Mouse (Mus musculus): ENCODE measurements at regions not wholly inside any gene's neighbourhood (a gene's known extent, or its start where the extent isn't known, plus 50 kb on each side); places are given as distances from the start of the nearest gene placed in this dataset.

- DNase-seq (ENCODE audit: low spot score in 2 of 2) = no peak
These were observed 52.0 kb downstream of the Gm11983 start for GRCm38 (mm10) chr11:6785471-6785870.

GRCm38 (mm10) chr11:6782826-6783225 is 54.6 kb downstream of the Gm11983 start:
- DNase-seq (ENCODE audit: low spot score in 2 of 2) = no peak

GRCm38 (mm10) chr11:6779752-6780151 is 57.7 kb downstream of the Gm11983 start:
- no peak for DNase-seq (ENCODE audit: low spot score in 2 of 2)

GRCm38 (mm10) chr11:6778596-6779360 is 58.7 kb downstream of the Gm11983 start:
- DNase-seq (ENCODE audit: low spot score in 2 of 2) = no peak

GRCm38 (mm10) chr11:6777566-6777965 is 59.9 kb downstream of the Gm11983 start:
- DNase-seq (ENCODE audit: low spot score in 2 of 2) = no peak

DNA sequence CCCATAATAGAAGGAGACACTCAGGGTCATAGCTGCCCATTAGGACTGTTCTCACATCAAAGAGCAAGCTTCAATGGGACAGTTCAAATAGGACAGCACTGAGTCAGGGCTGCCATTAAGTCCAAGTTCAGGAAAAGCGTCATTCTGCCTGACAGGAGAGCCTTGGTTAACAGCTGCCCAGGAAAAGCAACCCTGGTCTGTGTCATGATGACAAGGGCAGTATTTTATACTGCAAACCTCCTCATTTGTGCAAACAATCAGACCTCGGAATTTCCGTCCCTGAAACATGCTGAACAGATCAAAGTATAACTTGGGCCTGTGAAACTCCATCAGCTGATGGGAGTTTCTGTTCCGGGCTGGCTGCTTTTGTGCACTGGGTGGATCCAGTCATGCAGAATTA is 62.8 kb downstream of the Gm11983 start:
- no peak for DNase-seq (ENCODE audit: low spot score in 2 of 2)

DNA sequence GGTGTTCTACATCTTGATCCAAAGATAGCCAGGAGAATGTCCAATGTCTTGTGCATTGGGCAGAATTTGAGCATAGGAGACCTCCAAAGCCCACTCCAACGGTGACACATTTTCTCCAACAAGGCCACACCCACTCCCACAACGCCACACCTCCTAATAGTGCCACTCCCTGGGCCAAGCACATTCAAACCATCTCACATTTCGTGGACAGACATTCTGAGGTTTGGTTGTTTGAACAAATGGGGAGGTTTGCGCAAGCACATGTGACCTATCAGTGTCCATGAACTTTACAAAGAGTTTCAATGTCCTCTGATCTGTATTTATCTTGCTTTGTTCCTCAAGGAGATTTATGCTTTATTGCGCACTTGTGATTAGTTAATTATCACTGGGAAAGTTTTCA is 63.5 kb downstream of the Gm11983 start:
- no peak for DNase-seq (ENCODE audit: low spot score in 2 of 2)

DNA sequence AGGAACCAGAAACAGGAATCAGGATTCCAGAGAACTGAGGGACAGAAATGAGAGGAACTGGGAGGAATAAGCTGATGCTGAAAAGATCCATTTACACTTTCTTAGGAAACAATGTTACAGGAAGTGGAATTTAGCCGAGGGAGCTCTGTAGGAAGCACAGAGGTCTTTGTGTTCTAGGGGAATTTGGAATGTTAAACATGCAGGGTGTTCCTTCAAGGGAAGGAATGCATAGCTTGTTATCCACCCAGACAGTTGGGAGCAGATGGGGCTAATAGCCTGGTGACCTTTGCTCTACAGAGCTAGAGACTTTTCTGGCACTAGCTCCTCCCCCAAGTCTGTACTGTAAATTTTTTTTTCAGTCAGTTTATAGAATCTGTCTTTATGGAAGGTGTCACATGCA is 64.1 kb downstream of the Gm11983 start:
- no peak for DNase-seq (ENCODE audit: low spot score in 2 of 2)

GRCm38 (mm10) chr11:6769437-6769765 is 68.1 kb downstream of the Gm11983 start:
- no peak for DNase-seq (ENCODE audit: low spot score in 2 of 2)

DNA sequence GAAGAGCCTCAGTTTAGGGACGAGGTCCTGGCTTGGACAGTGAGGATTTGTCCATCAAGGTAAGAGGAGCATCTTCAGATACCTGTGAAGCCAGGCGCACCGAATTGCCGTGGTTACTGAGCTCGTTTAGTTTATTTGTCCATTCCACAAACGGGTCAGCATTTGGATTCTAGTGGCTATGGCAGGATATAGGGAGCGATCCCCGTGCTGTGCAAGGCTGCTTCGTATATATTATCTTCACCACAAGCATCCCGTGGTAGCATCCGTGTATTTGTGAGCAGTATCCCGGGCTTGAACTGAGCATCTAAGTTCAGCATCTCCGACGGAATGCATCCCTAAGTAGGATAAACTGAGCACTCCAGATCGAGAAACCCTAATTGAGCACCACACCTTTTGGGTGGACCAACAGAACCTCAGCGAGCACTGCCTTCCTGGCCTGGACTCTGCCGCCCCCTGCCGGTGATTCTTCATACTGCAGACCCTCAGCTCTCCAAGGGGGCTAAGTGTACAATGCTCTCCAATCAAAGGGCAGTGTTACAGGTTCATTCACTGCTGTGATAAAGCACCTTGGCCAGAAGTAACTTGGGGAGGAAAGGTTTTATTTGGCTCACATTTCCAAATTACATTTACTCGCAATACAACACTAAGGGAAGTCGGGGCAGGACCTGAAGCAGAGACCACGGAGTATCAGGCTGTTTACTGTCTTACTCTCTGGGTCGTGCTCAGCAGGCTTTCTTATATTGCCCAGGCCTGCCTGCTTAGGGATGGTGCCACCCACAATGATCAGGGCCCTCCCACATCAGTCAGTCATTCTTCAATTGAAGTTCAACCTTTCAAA is 68.6 kb downstream of the Gm11983 start:
- peak; percentile 48 to 85 for DNase-seq (ENCODE audit: low spot score in 2 of 2)

GRCm38 (mm10) chr11:6766725-6767124 is 70.7 kb downstream of the Gm11983 start:
- DNase-seq (ENCODE audit: low spot score in 2 of 2) = no peak

- no peak for DNase-seq (ENCODE audit: low spot score in 2 of 2)
These were observed 72.0 kb downstream of the Gm11983 start for GRCm38 (mm10) chr11:6765333-6765957.

DNA sequence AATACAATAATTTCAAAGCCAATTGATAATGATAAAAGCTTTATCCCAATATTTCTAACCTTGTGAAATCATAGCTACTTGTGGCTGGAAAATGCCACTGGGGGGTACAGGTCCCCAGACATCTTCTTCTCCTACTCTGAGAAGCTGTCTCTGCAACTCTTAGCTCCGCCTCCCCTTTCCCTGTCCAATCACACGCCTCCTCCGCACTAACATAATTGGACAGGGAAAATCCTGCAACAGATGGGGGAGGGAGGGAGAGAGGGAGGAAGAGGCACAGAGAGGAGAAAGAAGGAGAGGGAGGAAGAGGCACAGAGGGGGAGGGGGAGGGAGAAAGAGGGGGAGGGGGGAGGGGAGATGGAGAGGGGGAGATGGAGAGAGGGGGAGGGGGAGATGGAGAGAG is 73.3 kb downstream of the Gm11983 start:
- no peak for DNase-seq (ENCODE audit: low spot score in 2 of 2)

- no peak for DNase-seq (ENCODE audit: low spot score in 2 of 2)
These were observed 74.5 kb downstream of the Gm11983 start for GRCm38 (mm10) chr11:6763001-6763400.

DNA sequence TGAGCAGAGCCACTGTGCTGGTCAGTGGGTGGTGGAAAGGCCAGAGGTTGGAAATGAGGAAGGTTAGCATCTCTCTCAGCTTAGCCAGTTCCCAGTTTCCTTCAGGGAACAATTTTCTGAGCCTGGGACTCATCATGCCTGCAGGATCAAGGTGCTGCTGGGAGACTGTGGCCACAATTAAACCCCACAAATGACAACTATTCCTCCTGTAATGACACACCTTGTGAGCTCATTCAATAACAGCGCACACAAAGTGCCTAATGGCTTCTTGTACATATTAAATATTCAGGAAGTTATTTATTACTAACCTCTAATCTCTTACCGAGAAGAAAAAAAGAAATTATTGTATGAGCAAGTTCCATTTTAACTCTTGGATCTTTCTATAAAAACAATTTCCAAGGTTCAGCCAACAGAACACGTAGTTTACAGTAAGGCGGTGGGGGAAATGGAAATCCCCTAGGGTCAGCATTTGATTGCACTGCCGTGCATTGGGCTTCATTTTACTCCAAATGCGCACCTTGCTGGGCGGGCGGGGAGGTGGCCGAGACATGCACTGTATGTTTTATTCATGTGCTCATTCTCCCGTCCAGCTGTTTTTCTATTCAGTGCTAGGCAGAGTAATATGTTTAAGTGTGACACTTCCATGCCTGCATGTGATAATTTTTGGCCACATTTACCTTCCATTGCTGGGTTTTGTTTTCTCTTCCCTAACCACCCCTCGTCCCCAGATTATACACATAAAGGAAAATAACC is 75.4 kb downstream of the Gm11983 start:
- no peak for DNase-seq (ENCODE audit: low spot score in 2 of 2)

GRCm38 (mm10) chr11:6759578-6759977 is 77.9 kb downstream of the Gm11983 start:
- no peak for DNase-seq (ENCODE audit: low spot score in 2 of 2)

- DNase-seq (ENCODE audit: low spot score in 2 of 2) = no peak
These were observed 81.1 kb downstream of the Ramp3 start for GRCm38 (mm10) chr11:6739439-6739838.

- no peak for DNase-seq (ENCODE audit: low spot score in 2 of 2)
These were observed 80.3 kb downstream of the Ramp3 start for GRCm38 (mm10) chr11:6738581-6738980.

- no peak for DNase-seq (ENCODE audit: low spot score in 2 of 2)
These were observed 79.8 kb downstream of the Ramp3 start for GRCm38 (mm10) chr11:6738163-6738562.

DNA sequence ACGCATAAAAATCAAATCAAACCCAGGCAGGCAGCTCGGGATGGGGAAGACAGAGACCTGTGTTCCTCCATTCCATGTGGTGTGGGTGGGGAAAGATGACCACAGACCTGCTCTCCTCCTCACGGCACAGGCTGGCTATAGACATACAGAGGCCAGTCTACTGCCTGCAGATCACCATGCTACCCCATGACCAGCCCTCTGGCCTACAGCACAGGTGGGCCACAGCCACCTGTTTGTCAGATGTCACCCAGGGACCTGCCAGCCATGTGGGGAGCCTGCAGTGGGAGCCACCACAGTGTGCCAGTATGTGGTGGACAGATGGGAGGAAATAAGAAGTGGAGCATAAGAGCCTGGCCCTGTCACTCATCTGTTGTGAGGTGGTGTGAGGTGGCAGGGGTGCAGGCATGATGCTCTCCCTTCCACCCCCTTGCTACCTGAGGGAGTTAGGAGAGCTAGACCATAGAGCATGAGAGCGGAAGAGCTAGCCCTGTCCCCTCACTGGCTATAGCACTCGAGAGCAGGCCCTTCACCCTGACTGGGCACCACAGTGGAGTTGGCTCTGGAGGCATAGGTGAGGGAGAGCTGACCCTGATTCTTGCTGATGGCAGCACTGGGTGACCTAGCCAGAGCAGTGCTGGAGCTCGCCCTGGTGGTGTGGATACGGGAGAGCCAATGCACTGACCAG is 76.6 kb downstream of the Ramp3 start:
- no peak for DNase-seq (ENCODE audit: low spot score in 2 of 2)

- no peak for DNase-seq (ENCODE audit: low spot score in 2 of 2)
These were observed 73.2 kb downstream of the Ramp3 start for GRCm38 (mm10) chr11:6731505-6731904.

Measured in thymus, postnatal 10 days (tissue).